Mouse (Mus musculus) liver, adult 2 months (tissue): Measurements from ENCODE around the gene Rab11b.

Experiments
- CTCF ChIP-seq: fragments of 200-500 bp; IDR thresholded peaks from 2 replicates; pipeline ENCODE4 v1.5.1; 2011; ENCODE audit warnings: low read depth, low read length, control low read depth
- POLR2A ChIP-seq: fragments of 200-500 bp; IDR thresholded peaks from 2 replicates; pipeline ENCODE4 v1.6.1; 2011; ENCODE audit warnings: low read length, control low read depth; ENCODE audit not compliant: insufficient read depth; ENCODE audit errors: extremely low read depth

DNA sequence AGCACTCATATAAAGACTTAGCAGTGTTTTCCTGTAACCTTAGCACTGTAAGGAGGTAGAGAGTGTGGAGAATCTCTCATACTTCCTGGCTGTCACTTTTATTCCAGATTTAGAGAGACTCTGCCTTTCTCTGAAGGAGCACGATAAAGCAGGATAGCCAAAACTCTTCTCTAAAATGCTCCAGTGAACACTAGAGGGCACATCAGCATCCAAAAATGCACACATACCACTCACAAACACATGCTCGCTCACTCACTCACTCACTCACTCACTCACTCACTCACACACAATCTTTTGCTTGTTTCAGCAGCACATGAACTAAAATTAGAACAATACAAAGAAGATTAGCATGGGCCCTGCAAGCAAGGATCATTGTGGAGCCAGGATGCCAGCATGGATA is 31.1 kb downstream of the Rab11b start:
- TF ChIP-seq CTCF, result no peak
- TF ChIP-seq POLR2A, result no peak
